Mouse (Mus musculus) neural tube, embryonic 13.5 days (tissue): ENCODE measurements at regions not wholly inside any gene's neighbourhood (a gene's known extent, or its start where the extent isn't known, plus 50 kb on each side); places are given as distances from the start of the nearest gene placed in this dataset.

ENCODE experiments used
- ATAC-seq: fragments of 200-750 bp; cut with Nextera tagmentation; 2 replicates; pipeline ENCODE4 v1.8.0; 2017; ENCODE audit warnings: low read depth, mild to moderate bottlenecking, moderate TSS enrichment, moderate library complexity
- H3K27ac ChIP-seq: fragments of 300-500 bp; sonication (generic); replicated peaks from 2 replicates; pipeline ENCODE4 v1.5.1; 2015; ENCODE audit warnings: moderate library complexity, mild to moderate bottlenecking, inconsistent platforms
- H3K27me3 ChIP-seq: fragments of 300-500 bp; sonication (generic); 2 replicates; pipeline ENCODE4 v1.6.1; 2015; ENCODE audit warnings: mild to moderate bottlenecking, inconsistent platforms
- H3K36me3 ChIP-seq: fragments of 300-500 bp; sonication (generic); 2 replicates; pipeline ENCODE4 v1.6.1; 2015; ENCODE audit warnings: mild to moderate bottlenecking, inconsistent platforms
- H3K4me1 ChIP-seq: fragments of 300-500 bp; sonication (generic); replicated peaks from 2 replicates; pipeline ENCODE4 v1.6.1; 2015; ENCODE audit warnings: inconsistent platforms
- H3K4me2 ChIP-seq: fragments of 300-500 bp; sonication (generic); 2 replicates; pipeline ENCODE4 v1.6.1; 2015; ENCODE audit warnings: inconsistent platforms, mild to moderate bottlenecking, moderate library complexity
- H3K4me3 ChIP-seq: fragments of 300-500 bp; sonication (generic); 2 replicates; pipeline ENCODE4 v1.5.1; 2015; ENCODE audit warnings: mild to moderate bottlenecking, inconsistent platforms
- H3K9ac ChIP-seq: fragments of 300-500 bp; sonication (generic); 2 replicates; pipeline ENCODE4 v1.6.1; 2015; ENCODE audit warnings: moderate library complexity, mild to moderate bottlenecking, inconsistent platforms
- H3K9me3 ChIP-seq: fragments of 300-500 bp; sonication (generic); 2 replicates; pipeline ENCODE4 v1.6.1; 2016; ENCODE audit warnings: inconsistent platforms
- WGBS: fragments of 180-500 bp; shearing (Covaris S2); methylation state at CpG from one replicate; pipeline ENCODE4 v1.1.7; 2015; 5-methylcytosine and 5-hydroxymethylcytosine counted together

GRCm38 (mm10) chr4:54355381-54356040 lies 529.7 kb downstream of the Tmem38b start:
- no peak for ATAC-seq
- no peak overlapping the region for H3K4me2 ChIP-seq

GRCm38 (mm10) chr4:54356041-54356427 lies 530.2 kb downstream of the Tmem38b start:
- Histone ChIP-seq H3K9me3 (no peaks in the 10 kb centered on the region), H3K4me3 (no peak overlapping the region), H3K27me3 (no peaks in the 10 kb centered on the region), H3K36me3 (no peaks in the 10 kb centered on the region), H3K4me2 (no peak overlapping the region), H3K27ac (no peak overlapping the region), H3K4me1 (peaks cover 20% of the 10 kb centered on the region), H3K9ac (no peak overlapping the region)
- WGBS = 88% methylated on average over 2 of the region's 2 CpGs
- no peak for ATAC-seq

More at GRCm38 (mm10) chr4:54355381-54356040, 529.7 kb downstream of the Tmem38b start:
- no peak overlapping the region for H3K4me3 ChIP-seq
- WGBS = 42% methylated on average over 7 of the region's 7 CpGs
- no peak overlapping the region for H3K27ac ChIP-seq
- H3K9me3 ChIP-seq = no peaks in the 10 kb centered on the region
- H3K4me1 ChIP-seq = peaks cover 20% of the 10 kb centered on the region
- no peak overlapping the region for H3K9ac ChIP-seq
- no peaks in the 10 kb centered on the region for H3K27me3 ChIP-seq
- no peaks in the 10 kb centered on the region for H3K36me3 ChIP-seq

- Histone ChIP-seq H3K4me3 (no peak overlapping the region), H3K4me2 (no peak overlapping the region), H3K9ac (no peak overlapping the region), H3K4me1 (peaks cover 37% of the 10 kb centered on the region), H3K27ac (peak overlapping the region; percentile 67), H3K36me3 (no peaks in the 10 kb centered on the region), H3K9me3 (no peaks in the 10 kb centered on the region), H3K27me3 (no peaks in the 10 kb centered on the region)
- 0 out of 2 replicates have a peak, but pooled peaks have one; percentile 50 for ATAC-seq
- WGBS = 38% methylated on average over 3 of the region's 3 CpGs
Measured at GRCm38 (mm10) chr4:54370909-54371308, 545.1 kb downstream of the Tmem38b start.

- peak; percentile 84 for ATAC-seq
- Histone ChIP-seq H3K27ac (peak overlapping the region; percentile 67), H3K9me3 (no peaks in the 10 kb centered on the region), H3K36me3 (no peaks in the 10 kb centered on the region), H3K4me1 (peaks cover 37% of the 10 kb centered on the region), H3K4me2 (0 out of 2 replicates have a peak overlapping the region, but pooled peaks have one; percentile 18), H3K9ac (no peak overlapping the region), H3K27me3 (no peaks in the 10 kb centered on the region), H3K4me3 (no peak overlapping the region)
- 9% methylated on average over 7 of the region's 7 CpGs for WGBS
Measured at GRCm38 (mm10) chr4:54371418-54371957, 545.6 kb downstream of the Tmem38b start.

GRCm38 (mm10) chr4:54373606-54374005 lies 547.8 kb downstream of the Tmem38b start:
- H3K4me3 ChIP-seq = no peak overlapping the region
- H3K36me3 ChIP-seq = no peaks in the 10 kb centered on the region
- H3K4me1 ChIP-seq = peaks cover 37% of the 10 kb centered on the region
- H3K27me3 ChIP-seq = no peaks in the 10 kb centered on the region
- 0 out of 2 replicates have a peak overlapping the region, but pooled peaks have one; percentile 11 for H3K27ac ChIP-seq
- no peak overlapping the region for H3K4me2 ChIP-seq
- H3K9me3 ChIP-seq = no peaks in the 10 kb centered on the region
- 13% methylated on average over 2 of the region's 2 CpGs for WGBS
- ATAC-seq = no peak
- no peak overlapping the region for H3K9ac ChIP-seq

- H3K27ac ChIP-seq = peak overlapping the region; percentile 52
- no peaks in the 10 kb centered on the region for H3K9me3 ChIP-seq
- H3K4me2 ChIP-seq = no peak overlapping the region
- no peaks in the 10 kb centered on the region for H3K27me3 ChIP-seq
- no peak for ATAC-seq
- no peak overlapping the region for H3K4me3 ChIP-seq
- H3K36me3 ChIP-seq = no peaks in the 10 kb centered on the region
- H3K4me1 ChIP-seq = peaks cover 37% of the 10 kb centered on the region
- H3K9ac ChIP-seq = no peak overlapping the region
- 5% methylated on average over 5 of the region's 5 CpGs for WGBS
Measured at GRCm38 (mm10) chr4:54374457-54374856, 548.6 kb downstream of the Tmem38b start.

- Histone ChIP-seq H3K9ac (no peak overlapping the region), H3K4me3 (no peak overlapping the region), H3K4me2 (no peak overlapping the region), H3K27me3 (no peaks in the 10 kb centered on the region), H3K9me3 (no peaks in the 10 kb centered on the region), H3K27ac (peak overlapping the region; percentile 30; the same call in 1 of the 2 replicates), H3K36me3 (no peaks in the 10 kb centered on the region), H3K4me1 (0 out of 2 replicates have a peak, but pooled peaks cover 9% of the 10 kb centered on the region)
- peak; percentile 47; the same call in 1 of the 2 replicates for ATAC-seq
- WGBS = 38% methylated on average over 6 of the region's 6 CpGs
Measured at GRCm38 (mm10) chr4:54387460-54387859, 557.4 kb upstream of the Zfp462 start.

GRCm38 (mm10) chr4:54391536-54392208 lies 553.2 kb upstream of the Zfp462 start:
- ATAC-seq = no peak
- 68% methylated on average over 7 of the region's 7 CpGs for WGBS
- H3K4me2 ChIP-seq = no peak overlapping the region
- 0 out of 2 replicates have a peak, but pooled peaks cover 9% of the 10 kb centered on the region for H3K4me1 ChIP-seq
- H3K36me3 ChIP-seq = no peaks in the 10 kb centered on the region
- no peak overlapping the region for H3K27ac ChIP-seq
- no peaks in the 10 kb centered on the region for H3K9me3 ChIP-seq
- H3K4me3 ChIP-seq = no peak overlapping the region
- H3K27me3 ChIP-seq = no peaks in the 10 kb centered on the region
- no peak overlapping the region for H3K9ac ChIP-seq

GRCm38 (mm10) chr4:54406151-54406550 lies 538.7 kb upstream of the Zfp462 start:
- H3K9me3 ChIP-seq = no peaks in the 10 kb centered on the region
- 86% methylated on average over 4 of the region's 4 CpGs for WGBS

GRCm38 (mm10) chr4:54407930-54408329 lies 536.9 kb upstream of the Zfp462 start:
- no peak overlapping the region for H3K4me2 ChIP-seq
- WGBS = 46% methylated on average over 2 of the region's 2 CpGs
- H3K27ac ChIP-seq = no peak overlapping the region
- no peaks in the 10 kb centered on the region for H3K9me3 ChIP-seq
- H3K27me3 ChIP-seq = no peaks in the 10 kb centered on the region
- no peaks in the 10 kb centered on the region for H3K4me1 ChIP-seq
- H3K9ac ChIP-seq = no peak overlapping the region
- ATAC-seq = no peak
- no peaks in the 10 kb centered on the region for H3K36me3 ChIP-seq
- no peak overlapping the region for H3K4me3 ChIP-seq

More at GRCm38 (mm10) chr4:54406151-54406550, 538.7 kb upstream of the Zfp462 start:
- Histone ChIP-seq H3K27me3 (no peaks in the 10 kb centered on the region), H3K4me2 (no peak overlapping the region), H3K4me1 (no peaks in the 10 kb centered on the region), H3K36me3 (no peaks in the 10 kb centered on the region), H3K9ac (no peak overlapping the region), H3K27ac (no peak overlapping the region), H3K4me3 (no peak overlapping the region)
- no peak for ATAC-seq

- Histone ChIP-seq H3K4me2 (no peak overlapping the region), H3K27me3 (no peaks in the 10 kb centered on the region), H3K4me1 (no peaks in the 10 kb centered on the region), H3K4me3 (no peak overlapping the region), H3K9ac (no peak overlapping the region), H3K9me3 (no peaks in the 10 kb centered on the region), H3K36me3 (no peaks in the 10 kb centered on the region), H3K27ac (no peak overlapping the region)
- 89% methylated on average over 3 of the region's 3 CpGs for WGBS
- no peak for ATAC-seq
Measured at GRCm38 (mm10) chr4:54430789-54431188, 514.1 kb upstream of the Zfp462 start.

GRCm38 (mm10) chr4:54460596-54460995 lies 484.3 kb upstream of the Zfp462 start:
- Histone ChIP-seq H3K27ac (no peak overlapping the region), H3K27me3 (no peaks in the 10 kb centered on the region), H3K9me3 (no peaks in the 10 kb centered on the region), H3K9ac (no peak overlapping the region), H3K4me2 (no peak overlapping the region), H3K4me1 (no peaks in the 10 kb centered on the region), H3K36me3 (no peaks in the 10 kb centered on the region), H3K4me3 (no peak overlapping the region)
- WGBS = 68% methylated on average over 2 of the region's 2 CpGs
- ATAC-seq = no peak
